Mouse (Mus musculus) adrenal gland, postnatal 25 days (tissue): ENCODE measurements around the gene Grap. TPM values are rescaled to one million over a fixed set of nuclear protein-coding genes. Genes with fewer than 3 reads are reported as not detected.

Source experiments
- DNase-seq: peaks from one replicate; pipeline ENCODE4 v3.0.0; 2021; ENCODE audit warnings: mixed read lengths
- total RNA-seq: library from RNA; stranded (reverse); gene quantifications from 2 replicates; pipeline ENCODE4 v1.2.3, GENCODE M21; 2021

The Grap gene
- total RNA-seq, 1 experiment from 2014 or later, result 9.4 TPM

DNA sequence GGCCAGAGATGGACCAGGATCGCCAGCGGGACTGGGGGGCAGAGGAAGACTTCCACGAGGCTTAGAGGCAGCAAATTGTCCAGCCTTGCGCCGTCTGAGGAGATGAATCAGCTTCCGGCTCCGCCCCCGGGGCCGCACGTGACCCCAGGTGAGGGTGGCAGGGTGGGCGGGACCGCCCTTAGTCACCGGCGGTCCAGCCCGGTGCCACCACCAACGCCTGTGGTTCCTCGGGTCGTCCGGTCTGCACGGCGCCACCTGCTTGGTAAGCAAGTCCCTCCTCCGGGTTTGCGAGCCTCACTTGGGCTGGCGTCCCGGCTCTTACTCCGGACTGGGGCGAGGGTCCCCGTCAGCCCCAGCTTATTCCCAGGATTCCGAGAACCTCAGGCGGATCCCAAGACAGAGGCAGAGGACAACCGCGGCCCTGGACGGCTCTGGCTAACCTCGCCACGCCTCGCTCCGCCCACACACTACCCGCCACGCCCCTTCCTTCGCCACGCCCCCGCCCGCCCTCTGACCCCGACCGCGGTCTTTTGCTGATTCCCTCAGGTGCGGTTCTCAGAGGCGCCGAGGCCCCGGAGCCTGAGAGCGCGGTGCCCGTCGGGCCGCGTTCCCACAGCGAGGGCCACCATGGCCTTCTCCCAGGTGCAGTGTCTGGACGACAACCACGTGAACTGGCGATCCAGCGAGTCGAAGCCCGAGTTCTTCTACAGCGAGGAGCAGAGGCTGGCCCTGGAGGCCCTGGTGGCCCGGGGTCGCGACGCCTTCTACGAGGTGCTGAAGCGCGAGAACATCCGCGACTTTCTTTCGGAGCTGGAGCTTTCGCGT is 31.1 kb downstream of the Grap start, which contains the start of gene Fam83g:
TSS of gene Fam83g (plus strand) at position 185 of the 825 bp plus-strand sequence.
- DNase-seq, result peak; percentile 73

DNA sequence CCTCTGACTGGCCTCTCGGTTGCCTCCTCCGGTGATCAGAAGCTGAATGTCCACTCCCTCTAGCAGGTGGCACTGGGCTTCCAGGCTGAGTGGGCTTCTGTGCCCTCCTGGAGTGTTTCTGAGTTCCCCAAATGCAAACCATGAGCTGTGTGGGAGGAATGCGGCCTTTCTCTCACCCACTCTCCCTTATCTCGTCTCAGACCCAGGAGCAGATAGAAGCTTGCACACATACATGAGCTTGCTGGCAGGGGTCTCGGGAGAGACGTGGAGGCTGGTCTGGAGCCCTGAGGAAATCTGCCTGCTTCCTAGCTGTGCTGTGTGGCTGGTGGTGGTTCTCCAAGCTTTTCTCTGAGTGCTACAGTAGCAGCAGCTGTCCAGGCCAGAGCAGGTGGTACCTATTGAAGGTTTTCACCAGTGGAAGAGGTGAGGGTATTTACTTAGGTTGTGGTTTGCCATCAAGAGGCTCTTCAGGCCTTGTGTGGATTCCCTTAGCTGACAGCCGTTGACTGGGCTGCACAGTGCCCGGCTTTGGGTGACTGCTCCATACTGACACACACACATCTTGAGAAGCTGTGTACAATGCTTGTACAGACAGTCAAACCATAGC is 32.2 kb downstream of the Grap start:
- no peak for DNase-seq

DNA sequence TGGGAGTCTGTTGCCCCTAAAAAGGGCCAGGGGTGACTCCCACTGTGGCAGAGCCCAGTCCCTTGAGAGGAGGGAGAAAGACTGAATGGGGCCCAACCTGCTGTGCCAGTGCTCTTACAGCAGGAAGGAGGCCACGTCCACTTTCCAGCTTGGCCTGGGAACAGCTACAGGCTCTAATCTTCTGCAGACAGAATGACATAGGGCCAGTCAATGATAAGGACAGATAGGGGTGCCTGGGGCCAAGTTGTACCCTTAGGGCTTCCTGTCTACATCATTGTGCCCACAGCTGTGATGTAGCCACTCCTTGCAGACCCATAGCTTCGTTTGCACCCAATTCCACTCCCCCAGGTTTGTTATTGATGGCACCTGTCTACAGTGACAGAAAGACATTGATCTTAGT is 33.1 kb downstream of the Grap start:
- DNase-seq, result no peak

DNA sequence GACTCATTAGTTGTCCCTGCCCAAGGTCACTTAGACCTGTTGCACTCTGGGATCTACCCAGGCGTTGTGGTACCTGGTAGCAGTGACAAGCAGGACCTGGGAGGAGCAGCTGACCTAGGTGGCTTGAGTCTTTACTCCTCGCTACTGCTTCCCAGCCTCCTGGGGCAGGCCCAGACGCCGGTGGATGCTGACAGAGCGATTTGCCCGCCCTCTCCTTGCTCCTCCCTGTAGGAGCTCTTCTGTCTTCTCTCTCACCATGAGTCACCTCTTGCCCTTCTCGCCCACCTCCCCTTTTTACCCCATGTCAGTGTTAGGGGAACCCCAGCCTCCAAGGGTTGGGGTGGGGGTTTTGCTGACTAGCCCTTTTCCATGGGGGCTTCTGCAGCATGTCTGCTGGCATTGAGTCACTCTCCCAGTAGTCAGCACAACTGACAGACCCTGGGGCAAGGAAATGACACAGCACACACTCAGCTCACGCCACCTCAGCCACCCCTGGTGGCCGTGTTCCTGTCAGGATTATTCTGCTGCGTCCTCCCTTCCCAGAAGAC is 33.9 kb downstream of the Grap start:
- DNase-seq, result no peak

DNA sequence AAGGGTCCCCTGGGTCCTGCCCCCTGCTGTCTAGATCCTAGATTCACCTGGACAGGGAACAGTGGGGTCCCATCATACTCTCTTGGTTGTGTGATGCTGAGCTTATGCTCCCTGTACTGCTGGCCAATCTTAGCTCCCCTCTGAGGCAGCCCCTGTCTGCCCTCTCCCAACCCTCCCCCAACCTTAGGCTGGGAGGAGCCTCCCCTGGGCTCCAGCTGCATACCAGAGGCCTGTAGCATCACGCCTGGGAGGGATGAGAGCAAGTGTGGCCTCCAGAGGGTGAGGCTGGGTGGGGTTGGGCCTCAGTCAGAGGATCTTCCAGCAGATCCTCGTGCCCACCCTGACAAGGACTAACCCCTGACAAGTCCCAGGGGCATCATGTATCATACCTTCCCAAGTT is 34.5 kb downstream of the Grap start:
- DNase-seq, result no peak

DNA sequence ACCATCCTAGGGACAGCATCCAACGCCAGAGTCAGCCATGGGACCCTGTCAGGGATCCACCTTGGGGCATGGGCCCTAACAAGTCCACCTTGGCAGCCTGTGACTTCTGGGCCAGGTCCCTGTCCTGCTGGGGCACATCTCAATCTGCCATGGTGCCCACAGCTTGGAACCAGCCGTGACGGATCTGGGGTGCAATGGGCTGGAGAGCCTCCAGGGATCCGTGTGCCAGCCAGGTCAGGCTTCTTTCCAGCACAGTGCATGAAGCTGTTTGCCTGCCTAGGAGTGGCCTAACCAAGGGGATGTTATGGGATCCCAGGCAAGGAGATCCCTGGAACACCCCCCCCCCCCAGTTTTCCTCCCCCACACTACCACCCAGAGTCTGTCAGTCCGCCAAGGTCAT is 39.9 kb downstream of the Grap start:
- no peak for DNase-seq

DNA sequence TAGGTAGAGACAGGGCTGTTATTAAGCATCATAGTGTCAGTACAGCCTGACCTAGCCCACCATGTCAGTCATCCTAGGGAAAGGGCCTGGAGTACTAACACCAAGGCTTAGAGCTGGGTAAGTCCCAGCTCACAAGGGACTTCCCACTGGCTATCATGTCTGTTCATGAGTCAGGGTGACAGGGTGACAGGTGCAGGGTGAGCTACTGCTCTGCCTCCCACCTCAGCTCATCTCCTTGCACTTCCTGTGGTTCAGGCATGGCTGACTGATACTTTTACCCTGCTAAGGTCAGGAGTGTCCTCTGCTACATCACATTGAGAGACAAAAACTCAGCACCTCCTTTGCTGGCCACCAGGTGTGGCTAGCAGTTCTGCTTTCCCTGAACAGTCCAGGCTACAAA is 45.8 kb downstream of the Grap start:
- no peak for DNase-seq

DNA sequence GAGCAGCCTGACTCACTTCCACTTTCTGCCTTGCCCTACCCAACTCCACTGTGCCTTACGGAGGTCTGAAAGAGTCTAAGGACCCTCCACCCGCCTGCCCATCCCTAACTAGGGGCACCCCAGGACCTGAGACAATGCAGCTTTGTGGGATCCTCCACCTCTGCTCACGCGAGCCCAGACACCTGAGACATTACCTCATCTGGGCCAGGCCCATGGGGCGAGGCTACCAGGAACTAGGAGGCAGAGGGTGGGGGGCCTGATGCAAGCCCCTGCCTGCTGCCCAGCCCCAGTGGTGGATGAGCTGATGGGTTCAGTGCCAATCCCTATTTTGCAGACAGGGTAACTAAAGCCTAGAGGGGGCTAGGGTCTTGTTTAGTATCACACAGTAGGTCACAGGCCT is 46.4 kb downstream of the Grap start:
- DNase-seq, result no peak

DNA sequence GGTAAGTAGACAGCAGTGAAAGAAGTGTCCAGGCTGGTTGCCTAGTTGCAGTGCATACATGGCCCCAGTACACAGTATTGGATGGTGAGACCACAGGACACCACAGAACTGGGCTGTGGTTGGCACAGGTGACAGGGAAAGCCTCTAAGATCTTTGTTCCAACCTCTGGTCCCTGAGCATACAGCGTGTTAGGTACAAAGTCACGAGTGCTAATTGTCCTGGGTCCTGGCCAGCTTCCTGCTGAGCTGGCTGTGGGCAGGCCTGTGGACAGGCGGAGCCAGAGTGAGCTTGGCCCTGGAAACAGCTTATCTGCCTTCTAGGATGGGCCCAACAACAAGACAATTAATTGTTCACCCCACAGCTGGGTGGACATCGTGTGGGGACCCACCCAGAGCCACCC is 46.9 kb downstream of the Grap start:
- no peak for DNase-seq

DNA sequence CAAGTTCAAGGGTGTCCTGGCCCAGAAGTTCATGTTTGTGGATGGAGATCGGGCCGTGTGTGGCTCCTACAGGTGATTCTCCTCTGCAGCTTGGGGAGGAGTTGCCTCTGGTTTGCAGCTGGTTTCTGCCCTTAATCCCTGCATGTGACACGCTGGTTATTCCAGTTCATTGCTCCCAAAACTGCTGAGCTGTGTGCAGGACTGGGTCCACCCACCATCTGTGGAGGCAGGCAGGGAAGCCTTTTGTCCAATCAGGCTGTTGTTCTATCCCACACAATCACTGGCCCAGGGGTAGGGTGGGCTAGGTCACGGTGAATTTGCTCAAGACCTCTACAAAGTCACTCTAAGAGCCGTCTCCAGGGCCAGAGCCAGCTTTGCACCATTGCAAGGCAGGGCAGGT is 48.6 kb downstream of the Grap start:
- no peak for DNase-seq

DNA sequence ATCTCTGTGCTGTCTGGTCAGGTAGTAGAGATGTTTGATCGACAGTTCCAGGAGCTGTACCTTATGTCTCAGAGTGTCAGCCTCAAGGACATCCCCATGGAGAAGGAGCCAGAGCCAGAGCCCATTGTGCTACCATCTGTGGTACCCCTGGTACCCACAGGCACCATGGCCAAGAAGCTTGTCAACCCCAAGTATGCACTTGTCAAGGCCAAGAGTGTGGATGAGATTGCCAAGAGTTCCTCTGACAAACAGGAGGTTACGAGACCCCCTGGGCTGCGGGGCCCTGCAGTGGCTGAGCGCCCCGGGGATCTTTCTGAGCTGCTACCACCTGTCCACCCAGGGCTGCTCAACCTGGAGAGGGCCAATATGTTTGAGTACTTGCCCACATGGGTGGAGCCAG is 49.4 kb downstream of the Grap start:
- DNase-seq, result no peak

DNA sequence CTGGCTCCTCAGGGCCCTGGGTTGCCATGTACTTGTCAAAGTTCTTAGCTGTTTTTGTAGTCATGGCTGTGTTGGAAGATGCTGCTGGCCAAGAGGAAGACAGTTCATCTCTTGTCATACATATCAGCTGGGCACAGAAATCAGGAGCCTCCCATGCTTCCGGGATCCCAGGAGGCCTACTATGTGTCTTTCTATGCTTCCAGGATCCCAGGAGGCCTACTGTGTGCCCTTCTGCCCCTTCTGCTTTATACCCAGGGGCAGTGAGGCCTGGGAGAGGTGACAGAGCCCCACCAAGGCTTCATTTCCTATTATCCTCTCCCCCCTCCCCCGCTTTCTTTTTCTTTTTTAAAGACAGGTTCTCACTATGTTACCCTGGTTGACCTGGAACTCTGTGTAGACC is 52.5 kb downstream of the Grap start:
- DNase-seq, result no peak

DNA sequence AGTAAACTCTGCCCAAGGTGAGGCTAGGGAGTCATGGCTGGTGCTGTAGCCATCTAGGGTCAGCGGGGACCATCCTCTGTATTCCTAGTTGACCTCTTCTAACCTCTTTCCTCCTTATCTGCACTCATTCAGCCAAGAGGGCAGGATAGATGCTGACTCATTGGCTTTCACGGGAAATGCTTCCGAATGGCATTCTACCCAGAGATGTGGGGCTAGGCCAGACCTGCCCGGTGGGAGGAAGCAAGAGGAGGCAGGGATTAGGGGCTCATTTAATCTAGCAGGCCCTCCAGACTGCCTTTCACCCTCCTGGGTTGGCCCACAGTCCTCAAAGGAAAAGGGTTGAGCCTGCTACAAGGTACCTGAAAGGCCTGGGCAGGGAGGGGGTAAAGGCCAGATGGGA is 53.2 kb downstream of the Grap start:
- no peak for DNase-seq

DNA sequence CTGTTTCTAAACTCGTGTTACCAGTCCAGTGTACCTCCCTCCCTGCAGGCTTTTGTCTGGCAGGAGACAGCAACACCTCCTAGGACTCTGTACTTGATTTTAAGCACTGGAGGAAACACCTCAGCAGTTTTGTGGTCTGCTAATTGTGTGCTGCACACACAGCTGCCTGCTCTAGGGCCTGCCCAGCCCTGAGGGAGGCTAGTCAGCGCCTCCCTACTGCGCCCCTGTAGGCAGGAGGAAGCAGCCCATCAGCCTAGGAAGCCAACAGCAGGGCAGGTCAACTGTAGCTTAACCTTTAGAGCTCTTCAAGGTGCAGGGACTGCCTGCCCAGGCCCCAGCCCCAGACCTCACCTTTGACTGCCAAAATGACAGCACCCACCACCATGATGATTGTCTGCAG is 55.9 kb downstream of the Grap start:
- DNase-seq, result no peak

DNA sequence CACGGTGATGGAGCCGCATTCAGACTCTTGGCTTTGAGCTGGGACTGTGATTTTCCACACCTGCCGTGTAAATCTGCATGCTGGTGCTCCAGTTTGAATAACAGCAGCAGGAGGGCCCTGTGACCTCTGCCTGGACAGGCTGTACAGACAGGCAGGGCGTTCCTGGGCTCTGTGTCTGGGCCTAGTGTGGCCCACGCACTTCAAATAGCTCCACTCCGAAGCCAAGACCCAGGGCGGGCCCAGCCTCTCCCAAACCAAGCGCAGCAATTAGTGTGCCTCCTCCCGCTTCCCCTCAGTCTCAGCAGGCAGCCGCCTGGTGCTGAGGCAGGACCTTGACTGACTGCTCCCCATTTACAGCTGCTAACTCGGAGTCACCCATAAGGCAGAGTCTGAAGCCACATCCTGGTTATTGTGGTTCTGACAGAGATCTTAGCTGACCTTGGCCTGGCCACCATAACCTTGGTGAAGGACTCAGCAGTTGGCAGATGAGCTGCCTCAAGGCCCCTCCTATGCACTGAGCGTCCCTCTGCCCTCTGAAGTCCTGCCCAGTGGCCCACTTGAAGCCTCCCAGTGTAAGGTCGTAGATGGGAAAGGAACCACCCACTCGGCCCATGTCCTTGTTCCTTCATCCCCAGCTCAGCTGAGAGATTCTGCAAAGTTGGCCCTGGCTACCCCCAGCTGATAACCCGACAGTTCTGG is 60.2 kb downstream of the Grap start:
- DNase-seq, result peak; percentile 49

DNA sequence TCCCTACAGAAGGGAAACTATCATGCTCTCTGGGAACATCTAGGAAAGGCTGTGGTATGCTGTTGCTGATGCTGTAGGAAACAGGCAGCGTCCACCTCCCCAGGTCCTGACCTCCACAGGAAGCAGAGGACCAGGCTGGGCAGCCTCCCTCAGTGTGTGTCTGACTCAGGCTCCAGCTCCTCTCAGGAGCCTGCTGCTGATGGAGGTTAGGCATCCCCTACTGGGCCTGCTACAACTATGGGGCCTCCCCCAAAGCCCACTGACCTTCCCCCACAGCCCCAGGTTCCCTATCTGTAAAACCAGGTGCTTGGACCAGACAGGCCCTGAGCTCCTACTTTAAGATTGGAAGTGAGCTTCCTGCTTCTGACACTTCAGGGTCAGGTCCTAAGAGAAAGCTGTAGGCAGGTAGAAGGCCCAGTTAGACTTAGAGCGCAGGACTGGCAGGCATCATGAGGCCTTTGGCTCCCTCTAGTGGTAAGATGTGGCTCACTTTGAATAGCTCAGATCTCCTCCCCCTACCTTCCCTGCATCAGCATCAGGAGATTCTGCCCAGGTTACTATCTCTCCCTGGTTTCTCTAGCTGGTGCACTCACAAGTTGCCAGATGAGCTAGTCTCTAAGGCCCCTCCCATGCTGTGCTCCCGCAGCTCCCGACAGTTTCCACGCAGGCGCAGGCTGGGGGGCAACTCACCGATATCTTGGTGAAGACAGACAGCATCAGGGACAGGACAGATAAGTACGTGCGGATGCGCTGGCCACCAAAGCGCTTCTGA is 61.5 kb downstream of the Grap start:
- DNase-seq, result peak; percentile 45

DNA sequence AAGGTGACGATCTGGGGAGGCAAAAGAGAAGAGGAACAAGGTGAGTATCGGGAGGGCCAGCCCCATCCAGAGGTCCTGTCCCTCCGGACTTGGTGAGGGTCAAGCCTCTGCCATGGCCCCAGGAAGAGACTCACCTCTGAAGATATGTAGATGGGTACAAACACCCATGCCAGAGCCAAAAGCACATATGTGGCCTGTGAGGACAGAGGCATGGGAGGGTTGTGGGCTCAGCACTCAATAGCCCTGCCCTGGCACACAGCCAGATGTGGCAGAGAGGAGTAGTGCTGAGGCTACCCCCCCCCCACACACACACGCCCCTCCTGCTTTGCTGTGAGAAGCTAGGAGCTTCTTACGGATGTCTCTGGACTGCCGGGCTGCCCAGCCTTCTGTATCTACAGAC is 62.1 kb downstream of the Grap start:
- DNase-seq, result no peak

DNA sequence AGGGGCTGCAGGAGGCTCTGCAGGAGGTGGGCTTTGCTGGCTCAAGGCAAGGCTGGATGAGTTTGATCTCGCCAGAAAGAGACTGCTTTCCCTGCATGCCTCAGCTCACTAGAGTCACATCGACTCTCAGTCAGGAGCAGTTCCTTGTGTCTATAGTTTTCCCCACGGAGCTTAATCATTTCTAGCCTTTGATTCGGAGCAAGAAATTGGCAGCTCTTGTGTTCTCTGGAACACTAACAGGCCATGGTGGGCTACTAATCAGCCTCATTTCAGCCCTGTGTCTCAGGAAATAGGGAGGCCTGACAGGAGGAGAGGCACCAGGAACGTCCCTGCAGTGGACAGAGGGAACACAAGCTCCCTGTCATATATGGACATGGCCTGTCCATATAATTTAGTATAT is 64.9 kb downstream of the Grap start:
- no peak for DNase-seq

DNA sequence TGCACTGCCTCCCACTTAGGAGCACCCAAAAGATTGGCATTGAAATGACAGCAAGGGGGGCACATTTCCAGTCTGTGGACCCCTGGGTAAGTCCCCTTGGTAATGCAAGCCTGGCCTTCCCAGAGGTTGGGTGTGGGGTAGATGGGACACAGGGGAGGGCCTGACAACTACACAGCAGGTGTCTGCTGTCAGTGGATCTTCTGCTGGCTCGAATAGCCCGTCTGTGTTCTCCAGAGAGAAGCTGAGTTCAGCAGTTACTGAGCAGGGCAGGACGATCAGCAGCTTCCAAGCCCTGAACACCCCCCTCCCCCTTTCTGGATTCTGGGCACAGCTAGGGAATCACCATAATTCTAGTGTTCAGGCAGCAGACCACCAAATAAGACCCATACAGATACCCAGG is 66.3 kb downstream of the Grap start:
- DNase-seq, result no peak

DNA sequence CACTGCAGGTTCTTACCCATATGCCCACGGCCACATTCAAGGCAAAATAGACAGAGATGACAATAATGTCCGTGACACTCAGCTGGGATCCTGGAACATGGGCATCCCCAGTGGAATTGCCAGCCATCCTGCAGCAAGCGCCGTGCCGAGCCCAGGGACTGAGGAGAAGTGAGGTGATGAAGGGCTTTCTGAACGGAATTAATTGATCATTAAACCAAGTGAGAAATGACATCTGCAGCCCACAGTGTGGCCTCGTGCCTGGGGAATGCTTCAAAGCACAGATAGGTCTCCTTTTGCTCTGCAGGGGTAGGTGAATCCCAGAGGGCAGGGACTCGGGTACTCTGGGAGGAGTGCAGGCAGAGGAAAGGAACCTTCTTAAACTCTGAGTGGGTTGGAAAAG is 66.8 kb downstream of the Grap start:
- no peak for DNase-seq

DNA sequence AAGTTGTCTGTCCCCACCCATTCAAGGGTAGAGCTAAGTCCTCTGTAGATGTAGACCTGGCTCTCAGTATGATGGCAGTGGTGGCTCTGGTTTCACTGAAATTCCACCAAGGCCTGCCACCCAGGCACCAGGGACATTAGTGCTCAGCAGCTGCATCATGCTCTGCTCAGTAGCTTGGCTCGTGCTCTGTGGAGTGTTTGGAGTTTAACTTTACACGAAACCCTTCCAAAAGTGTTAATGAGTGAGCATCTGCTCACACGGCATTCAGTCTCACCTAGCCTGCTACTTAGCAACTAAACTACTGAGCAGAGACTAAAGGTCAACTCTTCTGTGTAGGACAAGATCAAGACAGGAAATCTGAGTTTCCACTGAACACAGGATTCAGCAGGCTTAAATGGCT is 67.6 kb downstream of the Grap start, which contains the start of gene Slc5a10:
TSS of gene Slc5a10 (minus strand) at position 191 of the 400 bp plus-strand sequence.
- no peak for DNase-seq

DNA sequence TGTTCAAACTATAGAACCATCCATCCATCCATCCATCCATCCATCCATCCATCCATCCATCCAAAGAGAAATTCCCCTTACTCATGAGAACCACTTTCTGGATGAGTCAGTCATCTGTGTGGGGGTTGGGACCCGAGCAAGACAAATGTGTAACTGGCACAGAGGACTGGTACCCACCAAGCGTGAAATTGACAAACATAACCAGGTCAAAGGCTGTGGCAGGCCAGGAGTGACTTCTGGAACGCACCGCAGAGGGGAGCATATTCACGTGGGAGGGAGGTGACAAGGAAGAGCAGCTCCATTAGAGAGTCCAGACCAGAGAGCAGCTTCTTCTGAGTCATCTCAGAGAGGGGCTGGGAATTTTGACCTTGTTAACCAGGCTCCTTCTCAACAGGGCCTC is 69.0 kb downstream of the Grap start:
- DNase-seq, result no peak
